Mouse (Mus musculus) left cerebral cortex, adult 11 months (tissue): ENCODE measurements at regions not wholly inside any gene's neighbourhood (a gene's known extent, or its start where the extent isn't known, plus 50 kb on each side); places are given as distances from the start of the nearest gene placed in this dataset.

Source experiments
- DNase-seq: peaks from one replicate; pipeline ENCODE4 v3.0.0; 2022; ENCODE audit warnings: low spot score

- no peak for DNase-seq
Observed at GRCm38 (mm10) chr12:39073289-39074022, 294.3 kb downstream of the Etv1 start.

- DNase-seq: no peak
Observed at GRCm38 (mm10) chr12:39086285-39086684, 307.1 kb downstream of the Etv1 start.

- no peak for DNase-seq
Observed at GRCm38 (mm10) chr12:39094638-39095230, 315.6 kb downstream of the Etv1 start.

- DNase-seq: no peak
Observed at GRCm38 (mm10) chr12:39123391-39124095, 344.4 kb downstream of the Etv1 start.

GRCm38 (mm10) chr12:39154689-39155088 is 375.5 kb downstream of the Etv1 start:
- DNase-seq: no peak

GRCm38 (mm10) chr12:39176958-39177357 is 397.8 kb downstream of the Etv1 start:
- no peak for DNase-seq

GRCm38 (mm10) chr12:39224073-39224472 is 444.9 kb downstream of the Etv1 start:
- no peak for DNase-seq

- no peak for DNase-seq
Observed at GRCm38 (mm10) chr12:39256605-39257004, 477.4 kb downstream of the Etv1 start.

GRCm38 (mm10) chr12:39257571-39257970 is 478.4 kb downstream of the Etv1 start:
- DNase-seq: no peak

- DNase-seq: no peak
Observed at GRCm38 (mm10) chr12:39289676-39290075, 510.5 kb downstream of the Etv1 start.

GRCm38 (mm10) chr12:39301351-39302212 is 522.4 kb downstream of the Etv1 start:
- DNase-seq: peak; percentile 2

- no peak for DNase-seq
Observed at GRCm38 (mm10) chr12:39302213-39302591, 523.0 kb downstream of the Etv1 start.

GRCm38 (mm10) chr12:39307746-39308145 is 528.6 kb downstream of the Etv1 start:
- DNase-seq: no peak

- DNase-seq: no peak
Observed at GRCm38 (mm10) chr12:39309905-39310304, 530.7 kb downstream of the Etv1 start.

GRCm38 (mm10) chr12:39317229-39317628 is 538.0 kb downstream of the Etv1 start:
- DNase-seq: no peak

- no peak for DNase-seq
Observed at GRCm38 (mm10) chr12:39321453-39321852, 542.3 kb downstream of the Etv1 start.

GRCm38 (mm10) chr12:39326157-39326556 is 547.0 kb downstream of the Etv1 start:
- DNase-seq: no peak

GRCm38 (mm10) chr12:39326668-39327299 is 547.6 kb downstream of the Etv1 start:
- DNase-seq: no peak

GRCm38 (mm10) chr12:39328377-39328776 is 549.2 kb downstream of the Etv1 start:
- DNase-seq: no peak

- DNase-seq: no peak
Observed at GRCm38 (mm10) chr12:39339101-39339538, 559.9 kb downstream of the Etv1 start.

GRCm38 (mm10) chr12:39341751-39342271 is 562.6 kb downstream of the Etv1 start:
- DNase-seq: no peak
